Mouse (Mus musculus): ENCODE measurements at regions not wholly inside any gene's neighbourhood (a gene's known extent, or its start where the extent isn't known, plus 50 kb on each side); places are given as distances from the start of the nearest gene placed in this dataset.
"Not testable (repeated sequence)": the region's sequence is repeated elsewhere in the genome, so short reads cannot be mapped to it uniquely, and the experiment has no call there.

- in situ Hi-C loops (cut with MboI, MseI) = no loop called here
Observed at GRCm38 (mm10) chr4:110038696-110039095, 60.8 kb downstream of the Dmrta2 start.

- in situ Hi-C loops (cut with MboI, MseI) = no loop called here
Observed at GRCm38 (mm10) chr4:110044851-110045618, 67.2 kb downstream of the Dmrta2 start.

DNA sequence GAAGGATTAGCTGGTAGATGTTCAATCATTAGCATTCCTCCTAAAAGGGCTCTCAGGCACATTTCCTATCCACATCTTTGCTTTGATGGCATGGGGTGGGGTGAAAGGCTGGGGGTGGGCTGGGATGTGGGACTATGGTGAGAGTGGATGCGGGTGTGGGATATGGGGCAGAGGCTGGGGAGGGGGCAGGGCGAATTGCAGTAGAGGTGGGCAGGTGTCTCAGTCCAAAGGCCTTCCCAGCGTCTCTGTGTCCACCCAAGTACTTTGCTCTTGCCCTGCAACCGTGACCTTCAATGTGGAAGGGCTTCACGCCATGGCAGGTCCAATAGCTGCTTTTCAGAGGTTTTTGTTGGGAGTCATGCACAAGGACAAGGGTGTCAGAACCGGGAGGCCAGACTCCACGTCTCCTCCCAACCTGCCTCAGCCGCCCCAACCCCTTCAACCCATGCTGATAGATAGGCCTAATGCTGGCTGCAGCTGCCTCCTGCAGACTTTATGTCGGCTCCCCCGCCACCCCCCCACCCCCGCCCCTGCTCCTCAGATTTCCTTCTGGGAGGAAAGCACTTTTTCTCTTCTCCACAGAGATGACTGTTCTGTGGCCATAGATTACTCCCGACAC lies 67.9 kb downstream of the Dmrta2 start:
- in situ Hi-C loops (cut with MboI, MseI) = no loop called here

DNA sequence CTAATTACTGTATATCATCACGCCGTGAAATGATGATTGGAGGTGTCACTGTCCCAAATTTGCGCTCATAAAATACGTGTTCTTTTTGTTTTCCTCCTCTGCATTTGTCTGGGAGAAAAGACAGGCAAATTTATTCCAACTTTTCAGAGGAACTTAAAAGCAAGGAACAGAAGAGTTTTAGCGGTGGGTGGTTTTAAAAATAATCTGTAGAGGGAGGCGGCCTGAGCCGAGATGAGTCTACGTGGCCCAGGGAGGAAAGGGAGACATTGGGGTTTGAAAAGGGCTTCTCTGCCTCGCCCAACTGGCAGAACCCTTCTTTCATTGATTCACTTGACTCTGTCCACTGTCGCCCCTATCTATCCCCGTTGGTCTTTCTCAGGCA lies 68.4 kb downstream of the Dmrta2 start:
- in situ Hi-C loops (cut with MboI, MseI) = no loop called here

- in situ Hi-C loops (cut with MboI, MseI) = loop anchor here (10.0 to 25.0 kb wide), 2 partner anchors 1464 to 1562 kb away; no protein-coding TSS in a partner anchor
Observed at GRCm38 (mm10) chr4:110050393-110051280, 72.8 kb downstream of the Dmrta2 start.

DNA sequence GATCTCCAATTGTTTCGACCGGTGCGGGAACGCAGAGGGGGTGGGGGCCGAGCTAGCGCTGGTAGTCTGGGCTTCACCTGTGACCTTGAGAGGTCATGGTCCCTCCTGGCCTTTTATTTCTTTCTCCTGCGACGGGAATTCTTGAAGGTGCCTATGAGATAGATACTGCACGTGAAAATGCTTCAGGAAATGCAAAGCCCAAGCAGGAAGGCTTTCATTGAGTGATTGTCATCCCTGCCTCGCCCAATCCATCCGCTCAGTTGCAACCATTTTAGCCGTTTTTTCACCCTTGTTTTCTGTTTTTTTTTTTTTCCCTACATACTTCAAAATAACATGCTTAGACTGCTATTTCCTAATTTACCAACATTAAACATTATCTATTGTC lies 73.4 kb downstream of the Dmrta2 start:
- in situ Hi-C loops (cut with MboI, MseI) = loop anchor here (10.0 to 25.0 kb wide), 2 partner anchors 1464 to 1561 kb away; no protein-coding TSS in a partner anchor

DNA sequence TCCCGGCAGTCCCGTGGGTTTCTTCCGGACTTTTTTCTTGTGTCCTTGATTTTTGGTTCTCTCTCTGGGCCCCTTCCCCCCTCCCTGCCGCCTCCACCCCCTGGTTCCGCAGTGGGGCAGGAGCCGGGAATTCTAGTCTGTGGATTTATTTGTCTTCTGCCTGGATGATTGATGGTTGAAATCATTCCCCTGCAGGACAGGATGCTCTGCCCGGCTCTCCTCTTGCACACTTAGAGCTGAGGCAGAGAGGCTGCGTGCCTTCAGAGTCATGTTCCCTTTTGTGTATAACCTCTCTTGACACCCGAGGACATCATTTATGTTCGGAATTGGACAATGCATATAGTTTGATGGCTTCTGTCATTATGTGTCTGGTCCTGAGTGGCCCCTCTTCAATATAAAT lies 74.0 kb downstream of the Dmrta2 start:
- in situ Hi-C loops (cut with MboI, MseI) = loop anchor here (10.0 to 25.0 kb wide), 2 partner anchors 1463 to 1560 kb away; no protein-coding TSS in a partner anchor

GRCm38 (mm10) chr4:110052998-110053397 lies 75.1 kb downstream of the Dmrta2 start:
- in situ Hi-C loops (cut with MboI, MseI) = loop anchor here (10.0 to 25.0 kb wide), 2 partner anchors 1462 to 1559 kb away; no protein-coding TSS in a partner anchor

DNA sequence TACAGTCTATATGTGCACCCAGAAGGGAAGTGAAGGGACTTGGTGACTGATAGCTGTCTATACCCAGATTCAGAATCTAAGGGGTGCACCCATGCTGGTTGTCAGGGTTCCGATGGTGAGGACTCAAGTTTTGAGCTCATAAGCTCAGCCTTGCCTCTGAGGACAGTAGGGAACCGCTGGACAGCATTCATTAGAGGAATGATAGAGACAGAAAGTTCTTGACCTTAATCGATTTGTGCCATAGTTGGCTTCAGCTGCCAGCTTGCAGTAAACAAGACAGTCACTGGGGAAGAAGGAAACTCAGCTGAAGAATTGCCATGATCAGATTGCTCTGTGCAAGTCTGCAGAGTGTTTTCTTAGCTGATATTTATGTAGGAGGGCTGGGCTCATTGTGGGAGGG lies 96.0 kb downstream of the Dmrta2 start:
- in situ Hi-C loops (cut with MboI, MseI) = loop anchor here (25.0 kb wide), 1 partner anchor 1538 kb away; no protein-coding TSS in a partner anchor

DNA sequence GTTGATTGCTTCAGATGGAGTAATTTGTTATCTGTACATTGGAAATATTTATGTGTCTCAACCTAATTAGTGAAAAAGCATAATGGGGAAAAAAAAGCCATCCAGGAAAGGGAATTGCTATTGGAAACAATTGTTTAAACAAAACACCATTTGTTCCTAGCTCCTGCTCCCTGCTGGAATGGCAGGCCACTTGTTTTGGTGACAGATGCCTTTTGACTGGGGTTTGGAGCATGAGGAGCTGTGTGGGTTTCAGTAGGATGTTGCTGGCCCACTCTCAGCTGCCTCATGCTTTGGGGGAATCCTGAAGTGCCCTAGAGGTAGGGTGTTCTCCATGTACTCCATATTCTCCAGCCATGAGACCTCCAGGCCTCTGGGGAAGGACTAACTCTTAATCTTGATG lies 105.5 kb downstream of the Dmrta2 start:
- in situ Hi-C loops (cut with MboI, MseI) = no loop called here

DNA sequence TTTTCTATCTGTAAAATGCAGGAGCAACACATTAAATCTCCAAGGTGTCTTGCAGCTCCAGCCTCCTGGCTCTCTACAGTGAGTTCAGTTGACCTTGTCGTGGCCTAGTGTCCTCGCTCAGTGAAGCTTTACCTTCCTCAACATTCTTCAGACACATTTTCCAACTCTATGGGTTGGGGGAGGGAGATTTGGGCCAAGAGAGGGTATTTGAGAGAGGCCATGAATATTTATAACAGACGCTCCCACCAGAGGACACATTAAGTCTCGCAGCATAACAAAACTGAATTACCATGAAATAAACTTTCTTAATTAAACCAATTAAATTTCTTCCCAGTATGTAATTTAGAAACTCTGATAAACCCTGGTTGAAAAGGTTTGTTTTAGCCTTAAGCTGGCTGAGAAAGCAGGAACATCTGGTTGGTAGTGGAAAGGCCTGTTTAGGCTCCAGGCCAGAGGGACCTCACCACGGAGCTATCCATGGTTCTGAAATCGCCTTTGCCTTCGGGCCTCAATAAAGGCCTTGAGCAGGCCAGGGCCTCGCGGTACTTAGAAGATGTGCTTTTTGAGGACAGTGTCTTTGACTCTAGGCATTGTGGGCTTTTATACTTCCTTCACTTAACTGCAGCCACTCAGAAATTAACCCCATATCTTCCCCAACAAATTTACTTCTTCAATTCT lies 109.9 kb downstream of the Dmrta2 start:
- in situ Hi-C loops (cut with MboI, MseI) = no loop called here

DNA sequence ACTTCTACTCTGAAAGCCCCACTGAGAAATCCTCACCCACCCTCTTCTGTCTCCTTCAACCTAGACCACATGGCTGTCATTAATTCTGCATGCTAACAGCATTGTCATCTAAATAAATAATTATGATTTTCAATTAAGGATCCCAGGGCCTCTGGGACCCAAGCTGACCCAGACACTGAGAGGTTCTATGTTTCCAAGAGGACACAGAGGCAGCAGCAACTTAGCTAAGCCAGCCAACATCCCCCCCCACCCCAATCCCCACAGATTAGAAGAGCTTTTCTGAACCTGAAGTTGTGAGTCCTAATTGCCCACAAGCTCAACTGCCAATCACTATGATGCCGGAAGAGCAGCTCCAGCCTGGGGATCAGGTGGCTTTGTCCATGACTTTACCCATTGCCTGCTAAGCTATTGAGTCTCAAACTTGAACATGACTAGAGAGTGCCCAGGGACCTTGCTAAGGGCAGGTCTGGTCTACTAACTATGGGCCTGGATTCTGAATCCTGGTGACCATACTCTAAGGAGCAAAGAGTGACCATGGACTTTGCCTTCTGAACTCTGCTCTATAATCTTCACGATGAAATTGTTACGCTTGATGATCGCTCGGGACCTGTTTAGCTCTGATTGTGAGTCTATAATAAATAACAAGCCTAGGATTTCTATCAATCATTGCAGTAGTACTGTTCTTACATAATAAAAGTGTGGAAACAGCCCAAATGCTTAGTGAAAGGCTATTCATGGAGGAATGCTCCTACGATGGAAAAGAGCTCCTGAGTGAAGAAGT lies 115.4 kb downstream of the Dmrta2 start:
- in situ Hi-C loops (cut with MboI, MseI) = no loop called here

DNA sequence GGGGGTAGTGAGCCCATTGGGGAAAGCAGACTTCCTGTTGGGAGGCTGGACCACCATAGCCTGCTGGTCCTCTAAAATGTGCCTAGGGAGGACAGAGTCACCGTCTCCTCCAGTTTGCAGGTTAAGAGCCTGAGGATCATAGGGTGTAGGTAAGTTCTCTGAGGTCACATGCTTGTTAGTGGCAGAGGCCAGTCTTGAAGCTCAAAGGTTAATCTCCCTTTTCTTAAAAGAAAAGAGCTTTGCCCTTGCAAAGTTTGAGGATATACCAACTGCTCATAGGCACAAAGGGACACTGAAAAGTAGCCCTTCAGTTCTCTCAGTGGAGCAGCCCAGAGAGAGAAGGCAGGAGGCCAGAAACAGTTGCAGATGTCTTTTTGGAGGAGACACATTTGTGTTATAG lies 116.7 kb downstream of the Dmrta2 start:
- in situ Hi-C loops (cut with MboI, MseI) = no loop called here

GRCm38 (mm10) chr4:110095760-110096593 lies 118.1 kb downstream of the Dmrta2 start:
- in situ Hi-C loops (cut with MboI, MseI) = no loop called here

DNA sequence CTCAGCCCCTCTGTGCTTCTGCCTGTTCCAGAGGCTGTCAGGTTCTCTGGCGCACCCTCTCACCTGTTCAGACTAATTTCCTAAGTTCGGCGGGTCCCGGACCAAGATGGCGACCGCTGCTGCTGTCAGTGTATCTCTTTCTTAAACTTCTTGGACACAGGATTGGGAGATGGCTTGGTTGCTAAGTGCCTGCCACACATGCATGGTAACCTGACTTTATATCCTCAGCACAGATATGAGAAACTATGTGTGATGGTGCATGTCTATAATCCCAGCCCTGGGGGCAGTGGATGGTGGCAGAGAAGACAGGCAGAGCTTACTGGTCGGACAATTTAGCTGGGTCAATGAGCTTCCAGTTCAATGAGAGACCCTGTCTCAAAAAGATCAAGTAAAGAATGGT lies 126.3 kb downstream of the Dmrta2 start:
- in situ Hi-C loops (cut with MboI, MseI) = not testable (repeated sequence)

DNA sequence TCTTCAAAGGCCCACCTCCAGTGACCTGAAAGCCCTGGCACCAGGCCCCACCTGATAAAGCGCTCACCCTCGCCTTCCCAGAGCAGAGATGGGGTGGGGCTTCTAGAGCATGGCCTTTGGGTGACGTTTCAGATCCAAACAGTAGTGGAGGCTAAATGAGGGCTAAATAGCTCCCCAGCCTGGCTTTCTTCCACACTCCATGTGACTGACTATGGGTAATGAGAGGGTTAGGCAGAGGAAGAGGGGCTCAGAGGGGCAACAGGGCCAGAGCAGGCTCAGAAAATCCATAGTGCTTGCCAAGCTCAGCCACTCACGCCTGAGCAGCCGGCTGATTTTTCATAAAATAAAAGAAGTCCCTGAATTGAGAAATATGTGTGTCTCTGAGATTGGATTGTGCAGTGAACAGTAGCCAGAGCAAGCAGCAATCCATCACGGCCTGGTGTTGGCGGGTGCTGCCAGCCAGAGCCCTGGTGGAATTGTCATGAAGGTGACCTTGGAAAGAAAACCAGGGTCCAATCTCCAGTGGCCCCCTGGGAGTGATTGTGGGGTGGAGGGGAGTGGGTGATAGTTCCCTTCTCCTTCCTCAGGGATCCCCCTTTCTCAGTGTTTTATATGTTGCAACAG lies 128.9 kb downstream of the Dmrta2 start:
- in situ Hi-C loops (cut with MboI, MseI) = no loop called here

GRCm38 (mm10) chr4:110119438-110119837 lies 141.6 kb downstream of the Dmrta2 start:
- in situ Hi-C loops (cut with MboI, MseI) = no loop called here

DNA sequence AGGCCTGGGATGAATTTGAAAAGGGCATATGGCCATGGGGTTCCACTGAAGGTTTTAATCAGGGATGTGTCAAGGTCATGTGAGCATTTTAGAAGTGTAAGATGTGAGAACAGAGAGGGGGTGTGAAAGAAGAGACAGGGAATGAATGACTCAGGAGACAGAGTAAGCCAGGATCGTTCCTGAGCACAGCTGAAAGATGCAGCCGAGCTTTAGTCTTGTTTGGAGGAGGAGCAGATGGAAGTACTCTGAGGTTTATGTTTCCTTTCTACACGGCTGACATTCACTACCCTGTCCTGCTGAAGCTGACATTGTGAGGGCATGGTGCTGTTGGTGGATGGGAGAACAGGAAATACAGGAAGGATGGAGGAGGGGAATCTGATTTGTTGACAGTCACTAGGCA lies 142.0 kb downstream of the Dmrta2 start:
- in situ Hi-C loops (cut with MboI, MseI) = no loop called here

- in situ Hi-C loops (cut with MboI, MseI) = no loop called here
Observed at GRCm38 (mm10) chr4:110120761-110121160, 142.9 kb downstream of the Dmrta2 start.
